Mouse (Mus musculus): ENCODE results near the gene Lrba.

The Lrba gene

GRCm38 (mm10) chr3:86687571-86688209, 463.2 kb downstream of the Lrba start:
- DNase-seq (ENCODE audit: low spot score) = no peak

- no peak for DNase-seq (ENCODE audit: low spot score)
Observed at GRCm38 (mm10) chr3:86688438-86688837, 464.0 kb downstream of the Lrba start.

GRCm38 (mm10) chr3:86689305-86689704, 464.8 kb downstream of the Lrba start:
- DNase-seq (ENCODE audit: low spot score) = no peak

- no peak for DNase-seq (ENCODE audit: low spot score)
Observed at GRCm38 (mm10) chr3:86692779-86693178, 468.3 kb downstream of the Lrba start.

GRCm38 (mm10) chr3:86693553-86693952, 469.1 kb downstream of the Lrba start:
- no peak for DNase-seq (ENCODE audit: low spot score)

- no peak for DNase-seq (ENCODE audit: low spot score)
Observed at GRCm38 (mm10) chr3:86698947-86699346, 474.5 kb downstream of the Lrba start.

GRCm38 (mm10) chr3:86701163-86701563, 476.7 kb downstream of the Lrba start:
- no peak for DNase-seq (ENCODE audit: low spot score)

GRCm38 (mm10) chr3:86709472-86709871, 485.0 kb downstream of the Lrba start:
- no peak for DNase-seq (ENCODE audit: low spot score)

GRCm38 (mm10) chr3:86711530-86711929, 487.1 kb downstream of the Lrba start:
- DNase-seq (ENCODE audit: low spot score) = no peak

GRCm38 (mm10) chr3:86712758-86713157, 488.3 kb downstream of the Lrba start:
- DNase-seq (ENCODE audit: low spot score) = no peak

- no peak for DNase-seq (ENCODE audit: low spot score)
Observed at GRCm38 (mm10) chr3:86714446-86714845, 490.0 kb downstream of the Lrba start.

GRCm38 (mm10) chr3:86723415-86724298, 499.2 kb downstream of the Lrba start:
- no peak for DNase-seq (ENCODE audit: low spot score)

GRCm38 (mm10) chr3:86725113-86725512, 500.6 kb downstream of the Lrba start:
- no peak for DNase-seq (ENCODE audit: low spot score)

- DNase-seq (ENCODE audit: low spot score) = no peak
Observed at GRCm38 (mm10) chr3:86738831-86739230, 514.4 kb downstream of the Lrba start.

- no peak for DNase-seq (ENCODE audit: low spot score)
Observed at GRCm38 (mm10) chr3:86739745-86740144, 515.3 kb downstream of the Lrba start.

GRCm38 (mm10) chr3:86745348-86745747, 520.9 kb downstream of the Lrba start:
- no peak for DNase-seq (ENCODE audit: low spot score)

- DNase-seq (ENCODE audit: low spot score) = no peak
Observed at GRCm38 (mm10) chr3:86745769-86746512, 521.5 kb downstream of the Lrba start.

GRCm38 (mm10) chr3:86750652-86751051, 526.2 kb downstream of the Lrba start:
- DNase-seq (ENCODE audit: low spot score) = no peak

GRCm38 (mm10) chr3:86754178-86754577, 529.7 kb downstream of the Lrba start:
- no peak for DNase-seq (ENCODE audit: low spot score)

- DNase-seq (ENCODE audit: low spot score) = no peak
Observed at GRCm38 (mm10) chr3:86754595-86755557, 530.4 kb downstream of the Lrba start.

GRCm38 (mm10) chr3:86756548-86756947, 532.1 kb downstream of the Lrba start:
- DNase-seq (ENCODE audit: low spot score) = no peak

Data from ovary, postnatal 10 days (tissue).